Mouse (Mus musculus): ENCODE results near the gene Nup88. TPM values are rescaled to one million over a fixed set of nuclear protein-coding genes. Genes with fewer than 3 reads are reported as not detected.

Gene Nup88
- 22.1 and 30.8 TPM in 2 replicates for polyA plus RNA-seq (2012; rRNA removed; ENCODE audit: low replicate concordance)

GRCm38 (mm10) chr11:70969821-70970559, at the start of gene Nup88, which contains the start of gene Rpain:
Nup88 (minus strand) TSS chr11:70969973.
Rpain (plus strand) TSS chr11:70970213.

DNA sequence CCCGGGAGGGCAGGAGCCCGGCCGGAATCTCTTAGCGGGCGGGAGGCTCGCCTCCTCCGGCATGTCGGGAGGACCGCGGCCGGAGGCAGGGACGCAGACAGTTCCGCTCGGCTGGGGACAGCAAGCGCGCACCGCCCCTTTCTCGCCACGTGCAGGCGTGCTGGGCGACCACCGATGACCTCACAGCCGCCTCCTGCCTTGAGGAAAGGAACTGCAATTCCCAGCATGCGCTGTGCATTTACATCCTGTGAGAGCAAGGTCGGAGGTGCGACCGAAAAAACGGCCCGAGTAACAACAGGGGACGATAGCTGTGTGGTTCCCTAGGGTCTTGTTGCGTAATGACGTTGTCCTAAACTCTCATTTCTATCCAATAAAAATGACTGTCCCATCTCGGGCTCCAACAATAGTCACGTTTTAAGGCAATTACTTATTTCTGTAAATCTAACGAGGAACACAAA, 34.6 kb upstream of the Nup88 start, which contains the start of gene Dhx33:
Dhx33 (minus strand) TSS at position 122 of the 458 bp plus-strand sequence.

GRCm38 (mm10) chr11:70982557-70983228, 12.9 kb upstream of the Nup88 start, which contains the start of gene C1qbp:
C1qbp (minus strand) TSS chr11:70983026.

Other genes starting within 250 kb of the Nup88 start
- gene Zfp3, start 205.8 kb downstream of the Nup88 start, polyA plus RNA-seq (2012; rRNA removed; ENCODE audit: low replicate concordance), result 1.7 and 2.0 TPM in 2 replicates
- gene Scimp, start 157.4 kb downstream of the Nup88 start, polyA plus RNA-seq (2012; rRNA removed; ENCODE audit: low replicate concordance), result 4.0 and 6.2 TPM in 2 replicates
- gene Rabep1, start 125.2 kb downstream of the Nup88 start, polyA plus RNA-seq (2012; rRNA removed; ENCODE audit: low replicate concordance), result 3.8 and 3.9 TPM in 2 replicates
- 19.2 and 41.4 TPM in 2 replicates for gene Rpain, start 240 bp upstream of the Nup88 start, polyA plus RNA-seq (2012; rRNA removed; ENCODE audit: low replicate concordance)
- 71.0 and 236 TPM in 2 replicates for gene C1qbp, start 13.1 kb upstream of the Nup88 start, polyA plus RNA-seq (2012; rRNA removed; ENCODE audit: low replicate concordance)
- gene Dhx33, start 34.5 kb upstream of the Nup88 start, polyA plus RNA-seq (2012; rRNA removed; ENCODE audit: low replicate concordance), result 28.5 and 57.6 TPM in 2 replicates
- gene Mis12, start 49.6 kb upstream of the Nup88 start, polyA plus RNA-seq (2012; rRNA removed; ENCODE audit: low replicate concordance), result 2.5 and 3.3 TPM in 2 replicates
- 7.3 and 16.6 TPM in 2 replicates for gene Derl2, start 49.9 kb upstream of the Nup88 start, polyA plus RNA-seq (2012; rRNA removed; ENCODE audit: low replicate concordance)
- gene 6330403K07Rik, start 63.5 kb upstream of the Nup88 start, polyA plus RNA-seq (2012; rRNA removed; ENCODE audit: low replicate concordance), result 0.92 and 1.2 TPM in 2 replicates
- gene Nlrp1a, start 174.7 kb upstream of the Nup88 start, polyA plus RNA-seq (2012; rRNA removed; ENCODE audit: low replicate concordance), result 0.11 and 0.13 TPM in 2 replicates